Mouse (Mus musculus): ENCODE measurements around the gene Pigm. TPM values are rescaled to one million over a fixed set of nuclear protein-coding genes. Genes with fewer than 3 reads are reported as not detected.

Gene Pigm
- polyA plus RNA-seq, 1 experiment from 2014 or later, result 5.7 TPM

GRCm38 (mm10) chr1:172352453-172352852 is 23.9 kb upstream of the Pigm start:
- H3K9ac ChIP-seq, result no peak overlapping the region
- no peak for ATAC-seq (ENCODE audit: borderline replicate concordance, extremely low read depth, low FRiP score, low TSS enrichment)
- no peak overlapping the region for H3K27ac ChIP-seq
- 68% methylated on average over 3 of the region's 3 CpGs for WGBS
- H3K36me3 ChIP-seq, result no peaks in the 10 kb centered on the region
- peaks cover 18% of the 10 kb centered on the region; the same call in 1 of the 2 replicates for H3K27me3 ChIP-seq
- H3K4me1 ChIP-seq, result peaks cover 17% of the 10 kb centered on the region
- no peaks in the 10 kb centered on the region for H3K9me3 ChIP-seq
- H3K4me3 ChIP-seq, result no peak overlapping the region
- no peak overlapping the region for H3K4me2 ChIP-seq

- ATAC-seq (ENCODE audit: borderline replicate concordance, extremely low read depth, low FRiP score, low TSS enrichment), result no peak
- no peaks in the 10 kb centered on the region for H3K36me3 ChIP-seq
- H3K4me3 ChIP-seq, result no peak overlapping the region
- peaks cover 21% of the 10 kb centered on the region; the same call in 1 of the 2 replicates for H3K27me3 ChIP-seq
- no peak overlapping the region for H3K9ac ChIP-seq
- peaks cover 9% of the 10 kb centered on the region for H3K4me1 ChIP-seq
- 43% methylated on average over 3 of the region's 3 CpGs for WGBS
- no peak overlapping the region for H3K27ac ChIP-seq
- no peak overlapping the region for H3K4me2 ChIP-seq
- H3K9me3 ChIP-seq, result no peaks in the 10 kb centered on the region
Measured at GRCm38 (mm10) chr1:172355336-172355735, 21.0 kb upstream of the Pigm start.

- ATAC-seq (ENCODE audit: borderline replicate concordance, extremely low read depth, low FRiP score, low TSS enrichment), result peak; percentile 32; the same call in 1 of the 2 replicates
- 0 out of 2 replicates have a peak, but pooled peaks cover 9% of the 10 kb centered on the region for H3K27me3 ChIP-seq
- no peak overlapping the region for H3K9ac ChIP-seq
- H3K27ac ChIP-seq, result no peak overlapping the region
- H3K4me3 ChIP-seq, result no peak overlapping the region
- no peak overlapping the region for H3K4me2 ChIP-seq
- 0 out of 2 replicates have a peak, but pooled peaks cover 4% of the 10 kb centered on the region for H3K4me1 ChIP-seq
- no peaks in the 10 kb centered on the region for H3K36me3 ChIP-seq
- no peaks in the 10 kb centered on the region for H3K9me3 ChIP-seq
- WGBS, result 4% methylated on average over 1 of the region's 1 CpGs
Measured at GRCm38 (mm10) chr1:172357550-172357949, 18.8 kb upstream of the Pigm start.

- H3K36me3 ChIP-seq, result no peaks in the 10 kb centered on the region
- no peak for ATAC-seq (ENCODE audit: borderline replicate concordance, extremely low read depth, low FRiP score, low TSS enrichment)
- H3K27me3 ChIP-seq, result 0 out of 2 replicates have a peak, but pooled peaks cover 9% of the 10 kb centered on the region
- no peaks in the 10 kb centered on the region for H3K9me3 ChIP-seq
- 0 out of 2 replicates have a peak, but pooled peaks cover 4% of the 10 kb centered on the region for H3K4me1 ChIP-seq
- H3K9ac ChIP-seq, result no peak overlapping the region
- H3K4me2 ChIP-seq, result no peak overlapping the region
- 73% methylated on average over 10 of the region's 10 CpGs for WGBS
- no peak overlapping the region for H3K4me3 ChIP-seq
- no peak overlapping the region for H3K27ac ChIP-seq
Measured at GRCm38 (mm10) chr1:172358341-172358740, 18.0 kb upstream of the Pigm start.

GRCm38 (mm10) chr1:172364684-172365083 is 11.7 kb upstream of the Pigm start:
- Histone ChIP-seq H3K9me3 (no peaks in the 10 kb centered on the region), H3K36me3 (no peaks in the 10 kb centered on the region), H3K4me2 (peak overlapping the region; percentile 20), H3K27me3 (0 out of 2 replicates have a peak, but pooled peaks cover 8% of the 10 kb centered on the region), H3K27ac (no peak overlapping the region), H3K9ac (no peak overlapping the region), H3K4me3 (no peak overlapping the region), H3K4me1 (peaks cover 12% of the 10 kb centered on the region; the same call in 1 of the 2 replicates)
- peak; percentile 83 for ATAC-seq (ENCODE audit: borderline replicate concordance, extremely low read depth, low FRiP score, low TSS enrichment)
- 11% methylated on average over 6 of the region's 6 CpGs for WGBS

GRCm38 (mm10) chr1:172368768-172369418 is 7.5 kb upstream of the Pigm start:
- Histone ChIP-seq H3K9me3 (no peaks in the 10 kb centered on the region), H3K4me1 (peaks cover 12% of the 10 kb centered on the region; the same call in 1 of the 2 replicates), H3K27ac (no peak overlapping the region), H3K9ac (no peak overlapping the region), H3K36me3 (no peaks in the 10 kb centered on the region), H3K4me2 (peak overlapping the region; percentile 33), H3K4me3 (no peak overlapping the region), H3K27me3 (0 out of 2 replicates have a peak, but pooled peaks cover 13% of the 10 kb centered on the region)
- WGBS, result 24% methylated on average over 23 of the region's 23 CpGs
- ATAC-seq (ENCODE audit: borderline replicate concordance, extremely low read depth, low FRiP score, low TSS enrichment), result 0 out of 2 replicates have a peak, but pooled peaks have one; percentile 29

- no peak; the same call in 1 of the 2 replicates for ATAC-seq (ENCODE audit: borderline replicate concordance, extremely low read depth, low FRiP score, low TSS enrichment)
- Histone ChIP-seq H3K27ac (peak overlapping the region; percentile 57), H3K27me3 (no peaks in the 10 kb centered on the region), H3K4me3 (peak overlapping the region; percentile 92), H3K4me1 (peaks cover 30% of the 10 kb centered on the region), H3K9me3 (no peaks in the 10 kb centered on the region), H3K9ac (peak overlapping the region; percentile 81), H3K4me2 (peak overlapping the region; percentile 92), H3K36me3 (peaks cover 22% of the 10 kb centered on the region)
- WGBS, result 2% methylated on average over 60 of the region's 62 CpGs
Measured at GRCm38 (mm10) chr1:172376758-172377458, 562 bp downstream of the Pigm start.

DNA sequence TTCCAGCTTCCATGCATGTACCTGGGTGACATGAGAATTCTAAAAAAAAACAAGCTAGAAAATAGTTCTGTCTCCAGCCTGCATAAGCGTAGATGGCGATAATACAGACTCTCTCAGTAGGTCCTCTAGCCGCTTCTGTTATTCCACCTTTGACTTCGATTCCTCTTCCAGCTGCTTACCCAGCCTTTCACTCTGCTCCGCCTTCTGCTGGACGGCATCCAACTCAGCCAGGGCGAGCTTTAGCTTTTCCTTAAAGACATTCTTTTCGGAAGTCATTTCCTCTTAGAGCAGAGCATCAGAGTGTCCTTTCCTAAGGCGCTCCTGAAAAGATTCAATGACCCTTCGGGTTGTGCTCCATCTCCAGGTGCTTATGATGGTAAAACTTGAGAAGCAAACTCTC is 3.7 kb downstream of the Pigm start:
- no peak for ATAC-seq (ENCODE audit: borderline replicate concordance, extremely low read depth, low FRiP score, low TSS enrichment)
- no peak overlapping the region for H3K27ac ChIP-seq
- H3K4me3 ChIP-seq, result no peak overlapping the region
- H3K36me3 ChIP-seq, result peaks cover 27% of the 10 kb centered on the region
- H3K9me3 ChIP-seq, result no peaks in the 10 kb centered on the region
- no peaks in the 10 kb centered on the region for H3K27me3 ChIP-seq
- H3K4me1 ChIP-seq, result peaks cover 30% of the 10 kb centered on the region
- peak overlapping the region; percentile 16; the same call in 1 of the 2 replicates for H3K4me2 ChIP-seq
- WGBS, result 41% methylated on average over 10 of the region's 10 CpGs
- H3K9ac ChIP-seq, result no peak overlapping the region

DNA sequence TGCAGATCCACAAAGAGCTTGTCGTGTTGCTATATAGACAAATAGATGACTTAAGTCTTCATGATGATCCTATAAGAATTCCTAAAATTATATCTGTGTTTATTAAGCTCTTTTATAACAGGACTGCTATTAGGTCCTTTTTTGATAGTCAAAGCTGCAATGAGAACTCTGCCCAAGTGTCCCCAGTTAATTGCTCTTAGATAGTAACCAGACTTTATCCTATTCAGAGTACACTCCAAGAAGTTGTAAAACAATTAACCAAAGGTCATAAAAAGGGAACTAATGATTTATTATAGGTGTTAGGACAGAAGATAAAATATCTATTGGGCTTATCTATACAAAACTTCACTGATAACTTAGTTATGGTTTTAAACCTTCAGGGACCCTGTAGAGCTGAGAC is 5.7 kb downstream of the Pigm start:
- no peaks in the 10 kb centered on the region for H3K27me3 ChIP-seq
- no peak overlapping the region for H3K27ac ChIP-seq
- WGBS, result 96% methylated on average over 1 of the region's 1 CpGs
- H3K4me1 ChIP-seq, result peaks cover 24% of the 10 kb centered on the region
- no peak overlapping the region for H3K4me2 ChIP-seq
- H3K36me3 ChIP-seq, result peaks cover 27% of the 10 kb centered on the region
- ATAC-seq (ENCODE audit: borderline replicate concordance, extremely low read depth, low FRiP score, low TSS enrichment), result no peak
- H3K4me3 ChIP-seq, result no peak overlapping the region
- no peaks in the 10 kb centered on the region for H3K9me3 ChIP-seq
- H3K9ac ChIP-seq, result no peak overlapping the region

- Histone ChIP-seq H3K4me2 (no peak overlapping the region), H3K36me3 (peaks cover 4% of the 10 kb centered on the region; the same call in 1 of the 2 replicates), H3K4me1 (peaks cover 7% of the 10 kb centered on the region), H3K27ac (no peak overlapping the region), H3K4me3 (no peak overlapping the region), H3K9ac (no peak overlapping the region), H3K27me3 (no peaks in the 10 kb centered on the region), H3K9me3 (no peaks in the 10 kb centered on the region)
- ATAC-seq (ENCODE audit: borderline replicate concordance, extremely low read depth, low FRiP score, low TSS enrichment), result no peak
- WGBS, result 82% methylated on average over 5 of the region's 5 CpGs
Measured at GRCm38 (mm10) chr1:172387246-172387645, 10.9 kb downstream of the Pigm start.

- Histone ChIP-seq H3K27me3 (no peaks in the 10 kb centered on the region), H3K27ac (no peak overlapping the region), H3K4me2 (no peak overlapping the region), H3K4me1 (peaks cover 7% of the 10 kb centered on the region), H3K4me3 (no peak overlapping the region), H3K36me3 (no peaks in the 10 kb centered on the region), H3K9ac (no peak overlapping the region), H3K9me3 (no peaks in the 10 kb centered on the region)
- ATAC-seq (ENCODE audit: borderline replicate concordance, extremely low read depth, low FRiP score, low TSS enrichment), result no peak
- 56% methylated on average over 1 of the region's 1 CpGs for WGBS
Measured at GRCm38 (mm10) chr1:172390769-172391168, 14.4 kb downstream of the Pigm start.

Data from lung, embryonic 15.5 days (tissue).